In genomic region chr1:126763192-126763591, GRCm38 (mm10) we compare ENCODE assay signal across 22 mouse cellular contexts.
A peak's percentile ranks its signal among the peaks of the same experiment; 100 is the strongest.
DNase-seq lines count a peak whose midpoint lies in the region; ATAC-seq and TF ChIP-seq lines count a peak whose summit lies in the region.
"Had no signal": no experiment of that assay in that cellular context is flagged by ENCODE, and none has a peak within 500 bp of the region (broad histone marks: within the 10 kb centered on the region; RNA-seq: fewer than 3 reads in every experiment).

No protein-coding gene starts in this region.

- intact Hi-C loops in gastrocnemius, postnatal 14 days (cut with DNase I; ENCODE audit: low total_unique reads) = no loop called here

- no peak for TF ChIP-seq POLR2A in liver, adult 2 months (IDR thresholded peaks at IDR 0.05; ENCODE audit: extremely low read depth, insufficient read depth, low read length)

- no peak for TF ChIP-seq CTCF in liver, adult 2 months (IDR thresholded peaks at IDR 0.05; ENCODE audit: low read depth, low read length)

- H3K4me1 ChIP-seq in liver, adult 2 months (ENCODE audit: control insufficient read depth, insufficient read depth, low read length) = no peaks in the 10 kb centered on the region
- H3K4me1 ChIP-seq: embryonic facial prominence, embryonic 15.5 days had no signal

- H3K27me3 ChIP-seq in liver, adult 2 months (ENCODE audit: control insufficient read depth, insufficient read depth, low read length) = no peaks in the 10 kb centered on the region
- H3K27me3 ChIP-seq: embryonic facial prominence, embryonic 15.5 days; forebrain, embryonic 12.5 days; heart, embryonic 13.5 days; hindbrain, embryonic 15.5 days; Patski had no signal

- WGBS in liver, adult 2 months = 77% methylated on average over 2 of the region's 2 CpGs

- no peak overlapping the region for H3K27ac ChIP-seq in liver, adult 2 months (replicated peaks; ENCODE audit: insufficient read depth, low read depth, low read length)
- H3K27ac ChIP-seq: embryonic facial prominence, embryonic 15.5 days; forebrain, embryonic 12.5 days; heart, embryonic 13.5 days; hindbrain, embryonic 15.5 days had no signal

- no peaks in the 10 kb centered on the region for H3K36me3 ChIP-seq in liver, adult 2 months (ENCODE audit: control insufficient read depth, insufficient read depth, low read length)
- H3K36me3 ChIP-seq: embryonic facial prominence, embryonic 15.5 days; forebrain, embryonic 12.5 days; heart, embryonic 13.5 days; hindbrain, embryonic 15.5 days had no signal

- DNase-seq in liver, adult 2 months (ENCODE audit: extremely low read depth, low read depth, low spot score) = peak; percentile 1
- no peak for DNase-seq in liver
- peak; percentile 27 for DNase-seq in CD4-positive, CD25-positive, alpha-beta regulatory T cell, adult 2 months (ENCODE audit: low read depth, low spot score)
- DNase-seq in naive thymus-derived CD4-positive, alpha-beta T cell, adult 2 months (ENCODE audit: low read depth) = peak; percentile 4
- no peak for DNase-seq in gastrocnemius, postnatal 14 days
- DNase-seq: adrenal gland, adult 8-10 months; adrenal gland, postnatal 36 days; cerebellum, adult 11 months; cerebellum, adult 8-10 months; cerebellum, postnatal 14 days; embryo, embryonic 11 days; gastrocnemius, postnatal 25 days; heart, postnatal 36 days had no signal

- ATAC-seq in activated CD4-positive, CD25-positive, alpha-beta regulatory T cell, adult 4 months = peak; percentile 76
- ATAC-seq in erythroid progenitor cell, adult 5-6 weeks (replicated peaks; ENCODE audit: low FRiP score, poor library complexity, severe bottlenecking) = no peak
- ATAC-seq: forebrain, embryonic 16.5 days; Patski had no signal

- no peak overlapping the region for H3K4me3 ChIP-seq in liver, adult 2 months (ENCODE audit: insufficient read depth, low read depth, low read length)
- H3K4me3 ChIP-seq: embryonic facial prominence, embryonic 15.5 days; erythroblast, embryonic 14.5 days; forebrain, embryonic 12.5 days; heart, embryonic 13.5 days; hindbrain, embryonic 15.5 days had no signal

- H3K79me2 ChIP-seq in liver, adult 2 months (ENCODE audit: control insufficient read depth, insufficient read depth, low read length) = no peaks in the 10 kb centered on the region

- H3K9ac ChIP-seq in liver, adult 2 months (ENCODE audit: low read depth, low read length) = no peak overlapping the region
- H3K9ac ChIP-seq: embryonic facial prominence, embryonic 15.5 days; forebrain, embryonic 12.5 days; heart, embryonic 13.5 days; hindbrain, embryonic 15.5 days had no signal

Comparison
In these comparisons a context has a peak if more than half of its experiments do, and no peak if none do; other contexts are left out.
1. DNase-seq: peak in liver, adult 2 months (single experiment), CD4-positive, CD25-positive, alpha-beta regulatory T cell, adult 2 months (single experiment) and naive thymus-derived CD4-positive, alpha-beta T cell, adult 2 months (single experiment); none in liver (single experiment) and gastrocnemius, postnatal 14 days (single experiment).